ENCODE assay signal across 8 mouse cellular contexts in the genomic region with DNA sequence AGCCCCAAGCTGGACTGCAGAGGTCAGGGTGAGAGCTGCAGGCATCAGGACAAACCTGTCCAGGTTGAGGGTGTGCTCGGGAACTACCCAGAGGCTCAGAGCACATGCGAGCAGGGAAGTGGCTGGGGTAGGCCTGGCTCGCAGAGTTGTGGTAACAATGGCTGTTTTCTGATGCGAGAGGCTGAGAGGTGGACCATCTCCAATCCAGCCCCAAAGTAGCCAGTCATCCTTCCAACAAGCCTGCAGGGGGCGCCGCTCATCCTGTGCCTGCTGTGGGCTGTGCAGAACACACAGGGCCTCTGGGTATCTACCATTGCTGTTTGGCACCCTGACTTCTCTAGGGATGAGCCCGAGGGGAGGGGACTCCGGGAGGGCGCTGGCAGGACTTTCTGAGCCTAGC. TPM values are rescaled to one million over a fixed set of nuclear protein-coding genes. Genes with fewer than 3 reads are reported as not detected.
DNase-seq lines count a peak whose midpoint lies in the region; ATAC-seq and TF ChIP-seq lines count a peak whose summit lies in the region.

No protein-coding gene starts in this region.

- no peaks in the 10 kb centered on the region for H3K27me3 ChIP-seq in kidney, postnatal 0 days (ENCODE audit: insufficient read depth, low read length)
- H3K27me3 ChIP-seq in ES-Bruce4 (ENCODE audit: control insufficient read depth, insufficient read depth, low read length, poor library complexity, severe bottlenecking): no peaks in the 10 kb centered on the region

- H3K4me1 ChIP-seq in kidney, postnatal 0 days (replicated peaks; ENCODE audit: insufficient read depth, low read length): 0 out of 2 replicates have a peak, but pooled peaks cover 5% of the 10 kb centered on the region
- H3K4me1 ChIP-seq in ES-Bruce4 (ENCODE audit: control insufficient read depth, insufficient read depth, low read length): peaks cover 30% of the 10 kb centered on the region

- H3K4me2 ChIP-seq in kidney, postnatal 0 days (ENCODE audit: low read length): no peak overlapping the region

- peak; percentile 54 for TF ChIP-seq CTCF in kidney, postnatal 0 days (IDR thresholded peaks at IDR 0.05; ENCODE audit: low read depth)
- TF ChIP-seq CTCF in ES-Bruce4 (IDR thresholded peaks at IDR 0.05; ENCODE audit: low read depth, low read length): peak; percentile 86

- ATAC-seq in kidney, postnatal 0 days (replicated peaks; ENCODE audit: low FRiP score, low read depth): no peak

- no peak for TF ChIP-seq POLR2A in ES-Bruce4 (IDR thresholded peaks at IDR 0.05; ENCODE audit: insufficient read depth, low read length)

- H3K9me3 ChIP-seq in kidney, postnatal 0 days (replicated peaks; ENCODE audit: low read length): no peaks in the 10 kb centered on the region
- no peaks in the 10 kb centered on the region for H3K9me3 ChIP-seq in ES-Bruce4 (replicated peaks; ENCODE audit: control insufficient read depth, insufficient read depth, low read length, poor library complexity, severe bottlenecking)

- H3K9ac ChIP-seq in kidney, postnatal 0 days (ENCODE audit: low read depth, low read length): no peak overlapping the region
- H3K9ac ChIP-seq in ES-Bruce4 (ENCODE audit: low read depth, poor library complexity, severe bottlenecking): peak overlapping the region; percentile 26

- no peaks in the 10 kb centered on the region for H3K36me3 ChIP-seq in kidney, postnatal 0 days (ENCODE audit: insufficient read depth, low read length)
- H3K36me3 ChIP-seq in ES-Bruce4 (ENCODE audit: control insufficient read depth, insufficient read depth, low read length, poor library complexity, severe bottlenecking): no peaks in the 10 kb centered on the region

- H3K4me3 ChIP-seq in kidney, postnatal 0 days (replicated peaks; ENCODE audit: low read depth, low read length): no peak overlapping the region
- peak overlapping the region; percentile 25 for H3K4me3 ChIP-seq in ES-Bruce4 (ENCODE audit: low read depth, low read length)

- TF ChIP-seq EP300 in ES-Bruce4 (IDR thresholded peaks at IDR 0.05; ENCODE audit: insufficient read depth, low read depth, low read length): peak; percentile 58; the same call in 1 of the 2 replicates

- intact Hi-C loops in heart, postnatal 14 days (cut with DNase I): no loop called here

- DNase-seq in kidney, postnatal 0 days (ENCODE audit: low spot score): no peak
- no peak for DNase-seq in kidney, adult 11 months
- peak; percentile 49 for DNase-seq in brain, adult 2 months (ENCODE audit: low read depth, low spot score)
- DNase-seq in naive thymus-derived CD4-positive, alpha-beta T cell, adult 2 months (ENCODE audit: low read depth): peak; percentile 71
- no peak for DNase-seq in right cerebral cortex, postnatal 10 days (ENCODE audit: low spot score in 2 of 2)
- no peak for DNase-seq in heart, postnatal 14 days
- DNase-seq in cerebellum, adult 9-11 months: no peak

- WGBS in kidney, postnatal 0 days: 71% methylated on average over 9 of the region's 9 CpGs

- H3K27ac ChIP-seq in kidney, postnatal 0 days: no peak overlapping the region
- H3K27ac ChIP-seq in ES-Bruce4 (ENCODE audit: insufficient read depth, low read length): peak overlapping the region; percentile 96

RNA-seq across cellular contexts. Expression of a gene that starts 8.9 kb away (rescaled TPM):
- 452 and 455 TPM in 2 replicates for polyA plus RNA-seq in kidney, postnatal 0 days (2015; fragmentation: Nextera tagmentation; extraction: Ambion mirVana)
- 105 and 106 TPM in 2 replicates for polyA plus RNA-seq in ES-Bruce4 (2011; ENCODE audit: insufficient read depth, insufficient read length, low read depth, missing spikeins)
- total RNA-seq in heart, postnatal 14 days (2021): 10 to 100 TPM; 47.4 to 51.4 TPM

RNA-seq across cellular contexts. Expression of a gene that starts 17.3 kb away (rescaled TPM):
- polyA plus RNA-seq in kidney, postnatal 0 days (2015; fragmentation: Nextera tagmentation; extraction: Ambion mirVana): 7.6 and 7.8 TPM in 2 replicates
- polyA plus RNA-seq in ES-Bruce4 (2011; ENCODE audit: insufficient read depth, insufficient read length, low read depth, missing spikeins): 10.4 and 11.6 TPM in 2 replicates
- total RNA-seq in heart, postnatal 14 days (2021): 1 to 10 TPM; 1.4 to 1.7 TPM

RNA-seq across cellular contexts. Expression of a gene that starts 24.8 kb away (rescaled TPM):
- 14.7 and 18.9 TPM in 2 replicates for polyA plus RNA-seq in kidney, postnatal 0 days (2015; fragmentation: Nextera tagmentation; extraction: Ambion mirVana)
- polyA plus RNA-seq in ES-Bruce4 (2011; ENCODE audit: insufficient read depth, insufficient read length, low read depth, missing spikeins): not detected in 2 replicates
- total RNA-seq in heart, postnatal 14 days (2021): 10 to 100 TPM in 1 of 2 experiments, 1 to 10 TPM in 1; 3.5 to 10.3 TPM

RNA-seq across cellular contexts. Expression of a gene that starts 59.0 kb away (rescaled TPM):
- polyA plus RNA-seq in kidney, postnatal 0 days (2015; fragmentation: Nextera tagmentation; extraction: Ambion mirVana): 2.8 and 6.1 TPM in 2 replicates
- 19.2 and 26.1 TPM in 2 replicates for polyA plus RNA-seq in ES-Bruce4 (2011; ENCODE audit: insufficient read depth, insufficient read length, low read depth, missing spikeins)
- under 1 TPM in 1 of 2 experiments, not detected in 1; 0.24 TPM for total RNA-seq in heart, postnatal 14 days (2021)

Comparison
In these comparisons a context has a peak if more than half of its experiments do, and no peak if none do; other contexts are left out.
1. DNase-seq: peak in brain, adult 2 months (single experiment) and naive thymus-derived CD4-positive, alpha-beta T cell, adult 2 months (single experiment); none in kidney, postnatal 0 days (single experiment), kidney, adult 11 months (single experiment), right cerebral cortex, postnatal 10 days (0 of 2), heart, postnatal 14 days (0 of 2) and cerebellum, adult 9-11 months (single experiment).
2. RNA of a gene that starts 24.8 kb away (polyA plus RNA-seq): 14.7 to 18.9 TPM in kidney, postnatal 0 days; not detected in ES-Bruce4; every median in the first group is over 10 times any median in the second.